Mouse (Mus musculus) hindbrain, embryonic 12.5 days (tissue): ENCODE data around the gene Endod1. TPM values are rescaled to one million over a fixed set of nuclear protein-coding genes. Genes with fewer than 3 reads are reported as not detected.

Source experiments
- ATAC-seq: fragments of 200-750 bp; cut with Nextera tagmentation; 2 replicates; pipeline ENCODE4 v1.8.0; 2017; ENCODE audit warnings: moderate TSS enrichment; ENCODE audit not compliant: low FRiP score
- H3K27ac ChIP-seq: fragments of 300-500 bp; sonication (generic); 2 replicates; pipeline ENCODE4 v1.5.1; 2016; ENCODE audit warnings: mild to moderate bottlenecking
- H3K27me3 ChIP-seq: fragments of 300-500 bp; sonication (generic); 2 replicates; pipeline ENCODE4 v1.6.1; 2016; ENCODE audit warnings: mild to moderate bottlenecking
- H3K36me3 ChIP-seq: fragments of 300-500 bp; sonication (generic); 2 replicates; pipeline ENCODE4 v1.6.1; 2016; ENCODE audit warnings: mild to moderate bottlenecking
- H3K4me1 ChIP-seq: fragments of 300-500 bp; sonication (generic); 2 replicates; pipeline ENCODE4 v1.6.1; 2016
- H3K4me2 ChIP-seq: fragments of 300-500 bp; sonication (generic); replicated peaks from 2 replicates; pipeline ENCODE4 v1.6.1; 2016; ENCODE audit warnings: mild to moderate bottlenecking
- H3K4me3 ChIP-seq: fragments of 300-500 bp; sonication (generic); 2 replicates; pipeline ENCODE4 v1.5.1; 2016; ENCODE audit warnings: mild to moderate bottlenecking
- H3K9ac ChIP-seq: fragments of 300-500 bp; sonication (generic); 2 replicates; pipeline ENCODE4 v1.6.1; 2016; ENCODE audit warnings: mild to moderate bottlenecking, moderate library complexity
- H3K9me3 ChIP-seq: fragments of 300-500 bp; sonication (generic); replicated peaks from 2 replicates; pipeline ENCODE4 v1.6.1; 2016; ENCODE audit warnings: mild to moderate bottlenecking
- WGBS: fragments of 180-500 bp; shearing (Covaris S2); methylation state at CpG from one replicate; pipeline ENCODE4 v1.1.7; 2016; 5-methylcytosine and 5-hydroxymethylcytosine counted together
- polyA plus RNA-seq: library from polyadenylated mRNA; unstranded; fragments of >200 nt; fragmentation: Nextera tagmentation; extraction: Ambion mirVana; gene quantifications from 2 replicates; pipeline ENCODE4 v1.2.1, GENCODE M21; 2016

The Endod1 gene
- polyA plus RNA-seq, 1 experiment from 2014 or later, result 11.9 TPM

DNA sequence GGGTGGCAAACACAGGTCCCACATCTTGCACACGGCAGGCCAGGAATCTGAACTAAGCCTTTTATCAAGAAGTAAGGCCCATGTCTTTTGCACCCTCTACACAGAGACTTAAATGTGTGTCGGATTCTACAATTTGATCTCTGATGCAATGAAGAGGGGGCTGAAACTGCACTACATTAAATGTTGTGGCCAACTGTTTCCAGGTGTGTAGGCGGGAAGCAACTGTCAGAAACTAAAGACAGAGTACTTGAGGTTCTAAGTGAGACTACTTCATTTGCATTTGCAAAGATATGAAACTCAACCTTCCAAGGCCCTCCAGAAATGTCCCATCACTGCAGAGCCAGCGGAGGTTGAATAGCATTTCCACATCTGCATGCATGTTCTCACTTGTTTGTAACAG, 5.2 kb downstream of the Endod1 start:
- peaks cover 10% of the 10 kb centered on the region for H3K27me3 ChIP-seq
- ATAC-seq, result no peak
- H3K4me2 ChIP-seq, result no peak overlapping the region
- H3K4me1 ChIP-seq, result peaks cover 11% of the 10 kb centered on the region
- H3K9ac ChIP-seq, result no peak overlapping the region
- no peaks in the 10 kb centered on the region for H3K9me3 ChIP-seq
- WGBS, result 93% methylated on average over 4 of the region's 4 CpGs
- H3K4me3 ChIP-seq, result no peak overlapping the region
- H3K36me3 ChIP-seq, result no peaks in the 10 kb centered on the region
- no peak overlapping the region for H3K27ac ChIP-seq

DNA sequence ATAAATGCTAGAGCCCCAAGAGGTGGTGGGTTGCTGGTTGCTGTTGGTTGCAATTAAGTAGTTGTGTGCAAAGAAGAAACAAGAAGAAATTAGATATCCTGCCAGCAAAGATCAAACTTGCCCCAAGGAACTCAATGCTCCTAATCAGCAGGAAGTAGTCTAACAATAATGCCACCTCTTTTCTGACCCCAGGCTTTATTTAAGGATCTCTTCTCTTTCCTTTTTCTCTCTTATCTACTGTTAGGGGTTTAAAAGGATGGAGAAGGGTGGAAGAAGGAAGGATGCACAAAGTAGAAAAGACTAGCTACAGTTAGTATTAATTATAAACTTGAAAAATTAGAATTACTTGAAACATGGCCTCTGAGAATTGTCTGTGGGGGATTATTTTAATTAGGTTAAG, 8.9 kb downstream of the Endod1 start:
- H3K9ac ChIP-seq, result no peak overlapping the region
- H3K27me3 ChIP-seq, result no peaks in the 10 kb centered on the region
- no peaks in the 10 kb centered on the region for H3K4me1 ChIP-seq
- H3K36me3 ChIP-seq, result no peaks in the 10 kb centered on the region
- no peaks in the 10 kb centered on the region for H3K9me3 ChIP-seq
- no peak overlapping the region for H3K4me3 ChIP-seq
- no peak for ATAC-seq
- H3K4me2 ChIP-seq, result no peak overlapping the region
- H3K27ac ChIP-seq, result no peak overlapping the region

DNA sequence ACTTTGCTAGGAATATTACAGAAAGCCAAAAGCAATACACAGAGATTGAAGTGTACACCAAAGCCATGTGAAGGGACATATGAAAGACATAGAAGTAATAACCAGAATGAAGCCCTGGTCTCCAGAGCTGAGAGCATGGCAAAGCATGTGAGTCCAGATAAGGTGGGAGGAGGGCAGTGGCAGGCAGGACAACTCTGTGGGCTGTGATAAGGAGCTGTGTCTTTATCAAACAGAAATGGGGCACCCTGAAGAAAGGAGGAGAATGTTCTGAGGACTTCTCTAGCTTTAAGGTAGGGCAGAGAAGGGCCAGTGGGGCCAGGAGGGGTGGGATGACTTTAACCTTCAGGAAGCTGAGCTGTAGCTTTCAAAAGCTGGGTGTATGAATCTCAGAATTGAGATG, 12.0 kb downstream of the Endod1 start:
- Histone ChIP-seq H3K9me3 (no peaks in the 10 kb centered on the region), H3K27ac (no peak overlapping the region), H3K4me1 (peaks cover 7% of the 10 kb centered on the region; the same call in 1 of the 2 replicates), H3K4me3 (no peak overlapping the region), H3K4me2 (no peak overlapping the region), H3K36me3 (no peaks in the 10 kb centered on the region), H3K27me3 (no peaks in the 10 kb centered on the region), H3K9ac (no peak overlapping the region)
- ATAC-seq, result no peak

- Histone ChIP-seq H3K9me3 (no peaks in the 10 kb centered on the region), H3K4me3 (no peak overlapping the region), H3K27me3 (no peaks in the 10 kb centered on the region), H3K4me2 (no peak overlapping the region), H3K27ac (no peak overlapping the region), H3K4me1 (peaks cover 7% of the 10 kb centered on the region; the same call in 1 of the 2 replicates), H3K9ac (no peak overlapping the region), H3K36me3 (no peaks in the 10 kb centered on the region)
- no peak for ATAC-seq
- WGBS, result 92% methylated on average over 4 of the region's 4 CpGs
These were observed 13.5 kb downstream of the Endod1 start for GRCm38 (mm10) chr9:14367850-14368249.

DNA sequence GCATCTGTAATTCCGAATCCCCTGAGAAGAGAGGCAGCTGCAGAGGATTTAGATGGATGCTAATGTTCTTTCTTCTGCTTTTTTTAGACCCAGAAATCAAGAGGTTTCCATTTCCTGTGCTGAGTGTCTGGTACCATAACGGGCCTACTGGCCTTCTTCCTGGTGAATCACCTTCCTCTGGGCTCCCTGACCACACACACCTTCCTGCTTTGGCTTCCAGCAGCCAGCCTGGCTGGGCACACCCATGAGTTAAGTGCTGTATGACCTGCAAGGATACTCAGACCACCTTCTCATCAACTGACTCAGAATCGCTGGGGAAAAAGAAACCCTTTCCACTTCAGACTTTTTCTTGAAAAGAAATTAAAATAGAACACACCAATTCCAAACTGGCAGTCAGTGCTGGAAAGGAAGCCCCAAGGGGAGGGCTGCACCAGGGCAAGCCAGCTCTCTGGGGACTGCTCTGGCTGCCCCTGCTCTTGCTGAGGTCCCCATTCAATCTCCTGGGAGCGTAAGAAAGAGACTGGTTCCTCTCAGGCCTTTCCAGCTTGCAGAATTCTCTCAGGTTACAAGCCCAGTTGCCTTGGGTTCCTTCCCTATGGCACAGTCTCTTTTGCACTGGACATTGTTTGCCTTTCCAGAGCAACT, 15.7 kb downstream of the Endod1 start:
- no peak overlapping the region for H3K4me2 ChIP-seq
- 61% methylated on average over 4 of the region's 4 CpGs for WGBS
- no peaks in the 10 kb centered on the region for H3K36me3 ChIP-seq
- no peak overlapping the region for H3K9ac ChIP-seq
- H3K27me3 ChIP-seq, result no peaks in the 10 kb centered on the region
- no peaks in the 10 kb centered on the region for H3K9me3 ChIP-seq
- peaks cover 7% of the 10 kb centered on the region; the same call in 1 of the 2 replicates for H3K4me1 ChIP-seq
- ATAC-seq, result no peak
- H3K27ac ChIP-seq, result no peak overlapping the region
- no peak overlapping the region for H3K4me3 ChIP-seq

GRCm38 (mm10) chr9:14364719-14365118, 16.6 kb downstream of the Endod1 start:
- Histone ChIP-seq H3K4me1 (peaks cover 7% of the 10 kb centered on the region; the same call in 1 of the 2 replicates), H3K27ac (no peak overlapping the region), H3K36me3 (no peaks in the 10 kb centered on the region), H3K9me3 (no peaks in the 10 kb centered on the region), H3K27me3 (no peaks in the 10 kb centered on the region), H3K4me2 (no peak overlapping the region), H3K9ac (no peak overlapping the region), H3K4me3 (no peak overlapping the region)
- 94% methylated on average over 9 of the region's 9 CpGs for WGBS
- ATAC-seq, result no peak

GRCm38 (mm10) chr9:14363540-14363939, 17.8 kb downstream of the Endod1 start:
- Histone ChIP-seq H3K27ac (no peak overlapping the region), H3K27me3 (no peaks in the 10 kb centered on the region), H3K4me1 (peaks cover 7% of the 10 kb centered on the region; the same call in 1 of the 2 replicates), H3K36me3 (no peaks in the 10 kb centered on the region), H3K9ac (no peak overlapping the region), H3K4me3 (no peak overlapping the region), H3K9me3 (no peaks in the 10 kb centered on the region), H3K4me2 (no peak overlapping the region)
- ATAC-seq, result no peak
- WGBS, result 80% methylated on average over 6 of the region's 6 CpGs

DNA sequence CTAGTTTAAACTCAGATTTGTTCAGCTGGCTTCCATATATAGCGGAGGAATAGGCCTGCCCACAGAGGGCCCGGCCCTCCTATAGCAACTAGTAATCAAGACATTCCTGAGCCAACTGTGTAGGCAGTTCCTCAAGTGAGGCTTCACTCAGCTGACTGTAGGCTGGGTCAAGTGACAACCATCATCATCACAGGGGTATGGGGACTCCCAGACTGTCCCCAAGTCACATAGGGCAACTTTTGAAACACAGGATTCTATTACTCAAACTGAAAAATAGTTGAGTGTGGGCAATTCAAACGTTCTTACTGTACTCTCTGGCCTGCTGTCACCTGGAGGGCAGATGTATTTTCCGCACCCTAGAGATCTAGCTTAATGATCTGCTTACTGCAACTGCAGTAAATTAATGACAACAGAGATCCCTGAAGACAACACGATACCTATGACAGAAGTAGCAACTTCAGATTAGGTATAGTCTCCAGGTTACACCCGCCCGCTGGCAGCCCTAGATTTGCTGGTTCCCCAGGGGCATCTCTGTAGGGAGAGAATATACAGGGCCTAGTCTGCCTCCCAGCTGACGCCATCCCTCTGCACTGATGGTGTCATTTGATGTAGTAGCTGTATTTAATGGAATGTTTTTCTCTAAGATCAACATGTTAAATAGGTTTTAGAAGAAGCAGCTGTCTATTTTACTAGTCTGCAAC, 19.1 kb downstream of the Endod1 start:
- Histone ChIP-seq H3K9ac (no peak overlapping the region), H3K4me2 (no peak overlapping the region), H3K27me3 (no peaks in the 10 kb centered on the region), H3K9me3 (no peaks in the 10 kb centered on the region), H3K36me3 (no peaks in the 10 kb centered on the region), H3K4me3 (no peak overlapping the region), H3K4me1 (peaks cover 7% of the 10 kb centered on the region; the same call in 1 of the 2 replicates), H3K27ac (no peak overlapping the region)
- WGBS, result 87% methylated on average over 8 of the region's 8 CpGs
- ATAC-seq, result no peak

- peaks cover 5% of the 10 kb centered on the region for H3K4me1 ChIP-seq
- no peak for ATAC-seq
- H3K9ac ChIP-seq, result no peak overlapping the region
- no peaks in the 10 kb centered on the region for H3K36me3 ChIP-seq
- no peak overlapping the region for H3K4me3 ChIP-seq
- 91% methylated on average over 4 of the region's 4 CpGs for WGBS
- no peaks in the 10 kb centered on the region for H3K9me3 ChIP-seq
- no peaks in the 10 kb centered on the region for H3K27me3 ChIP-seq
- no peak overlapping the region for H3K4me2 ChIP-seq
- H3K27ac ChIP-seq, result no peak overlapping the region
These were observed 24.3 kb downstream of the Endod1 start for GRCm38 (mm10) chr9:14357033-14357432.

DNA sequence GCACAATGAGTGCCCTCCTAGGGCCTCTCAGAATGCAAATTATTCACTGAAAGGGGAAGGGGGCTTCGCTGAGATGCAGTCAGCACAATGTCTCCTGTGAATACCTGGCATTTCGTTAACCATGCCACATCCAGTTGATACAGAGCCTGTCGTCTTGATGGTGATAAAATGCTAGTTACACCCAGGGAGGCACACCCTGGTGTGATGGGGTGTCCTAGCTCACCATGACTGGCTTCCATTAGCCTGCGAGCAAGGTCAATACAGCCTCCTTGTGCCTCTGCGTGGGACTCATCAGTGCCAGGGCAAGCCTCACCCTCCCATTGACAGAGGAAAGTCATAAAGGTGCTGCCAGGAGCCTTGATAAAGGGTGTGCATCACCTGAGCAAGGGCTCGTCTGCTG, 26.5 kb downstream of the Endod1 start:
- H3K4me3 ChIP-seq, result no peak overlapping the region
- no peaks in the 10 kb centered on the region for H3K9me3 ChIP-seq
- no peak overlapping the region for H3K4me2 ChIP-seq
- peaks cover 5% of the 10 kb centered on the region for H3K4me1 ChIP-seq
- H3K27ac ChIP-seq, result no peak overlapping the region
- no peaks in the 10 kb centered on the region for H3K36me3 ChIP-seq
- no peak overlapping the region for H3K9ac ChIP-seq
- 46% methylated on average over 6 of the region's 6 CpGs for WGBS
- H3K27me3 ChIP-seq, result no peaks in the 10 kb centered on the region
- ATAC-seq, result no peak

GRCm38 (mm10) chr9:14352337-14352736, 29.0 kb downstream of the Endod1 start:
- Histone ChIP-seq H3K4me1 (peaks cover 5% of the 10 kb centered on the region), H3K9me3 (no peaks in the 10 kb centered on the region), H3K27ac (no peak overlapping the region), H3K27me3 (no peaks in the 10 kb centered on the region), H3K36me3 (no peaks in the 10 kb centered on the region), H3K4me3 (no peak overlapping the region), H3K9ac (no peak overlapping the region), H3K4me2 (no peak overlapping the region)
- WGBS, result 81% methylated on average over 1 of the region's 1 CpGs
- ATAC-seq, result no peak

GRCm38 (mm10) chr9:14350787-14351186, 30.5 kb downstream of the Endod1 start:
- Histone ChIP-seq H3K27me3 (no peaks in the 10 kb centered on the region), H3K27ac (no peak overlapping the region), H3K4me1 (peaks cover 5% of the 10 kb centered on the region), H3K4me2 (no peak overlapping the region), H3K4me3 (no peak overlapping the region), H3K9me3 (no peaks in the 10 kb centered on the region), H3K9ac (no peak overlapping the region), H3K36me3 (no peaks in the 10 kb centered on the region)
- WGBS, result 84% methylated on average over 2 of the region's 2 CpGs
- ATAC-seq, result no peak

- Histone ChIP-seq H3K36me3 (no peaks in the 10 kb centered on the region), H3K9ac (no peak overlapping the region), H3K4me1 (no peaks in the 10 kb centered on the region), H3K4me3 (no peak overlapping the region), H3K9me3 (no peaks in the 10 kb centered on the region), H3K4me2 (no peak overlapping the region), H3K27me3 (no peaks in the 10 kb centered on the region), H3K27ac (no peak overlapping the region)
- no peak for ATAC-seq
- 90% methylated on average over 5 of the region's 5 CpGs for WGBS
These were observed 31.9 kb downstream of the Endod1 start for GRCm38 (mm10) chr9:14349380-14349779.
